Mouse (Mus musculus): ENCODE data around the gene Mrgpra3.

The Mrgpra3 gene

GRCm38 (mm10) chr7:47601272-47601671 is at the start of gene Mrgpra3:
Mrgpra3 (minus strand) TSS chr7:47601372.
- in situ Hi-C loops (cut with MboI, MseI), result no loop called here
